Mouse (Mus musculus) C2C12 (cell line): ENCODE results near the gene Rgs3.
A peak's percentile ranks its signal among the peaks of the same experiment; 100 is the strongest.

Experiments used
- CTCF ChIP-seq: IDR thresholded peaks from one replicate; pipeline ENCODE4 v1.5.1; 2011; ENCODE audit not compliant: control insufficient read depth, insufficient read depth, insufficient read length
- USF1 ChIP-seq: IDR thresholded peaks from one replicate; pipeline ENCODE4 v1.6.1; 2011; ENCODE audit warnings: low read depth, mild to moderate bottlenecking, control low read depth, moderate library complexity

DNA sequence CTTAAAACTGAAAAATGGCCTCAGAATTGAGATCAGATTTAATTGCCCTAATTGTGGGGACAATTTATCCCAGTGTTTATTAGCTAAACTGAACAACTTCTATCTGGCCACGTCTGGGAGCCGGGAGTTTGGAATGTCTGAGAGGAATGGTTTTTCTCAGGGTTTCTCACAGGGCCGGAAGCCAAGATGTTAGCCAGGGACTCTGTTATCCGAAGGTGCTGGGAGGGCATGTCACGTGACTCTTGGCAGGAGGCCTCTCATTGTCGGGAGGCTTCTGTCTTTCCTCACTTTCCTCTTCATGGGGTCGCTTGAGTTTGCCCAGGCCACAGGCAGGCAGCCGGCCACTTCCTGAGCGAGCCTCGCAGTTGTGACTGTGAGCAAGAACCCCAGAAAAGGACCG, 31.7 kb downstream of the Rgs3 start:
- TF ChIP-seq CTCF, result no peak
- peak; percentile 37 for TF ChIP-seq USF1
